12 mouse cellular contexts compared by ENCODE assay signal in the genomic region with DNA sequence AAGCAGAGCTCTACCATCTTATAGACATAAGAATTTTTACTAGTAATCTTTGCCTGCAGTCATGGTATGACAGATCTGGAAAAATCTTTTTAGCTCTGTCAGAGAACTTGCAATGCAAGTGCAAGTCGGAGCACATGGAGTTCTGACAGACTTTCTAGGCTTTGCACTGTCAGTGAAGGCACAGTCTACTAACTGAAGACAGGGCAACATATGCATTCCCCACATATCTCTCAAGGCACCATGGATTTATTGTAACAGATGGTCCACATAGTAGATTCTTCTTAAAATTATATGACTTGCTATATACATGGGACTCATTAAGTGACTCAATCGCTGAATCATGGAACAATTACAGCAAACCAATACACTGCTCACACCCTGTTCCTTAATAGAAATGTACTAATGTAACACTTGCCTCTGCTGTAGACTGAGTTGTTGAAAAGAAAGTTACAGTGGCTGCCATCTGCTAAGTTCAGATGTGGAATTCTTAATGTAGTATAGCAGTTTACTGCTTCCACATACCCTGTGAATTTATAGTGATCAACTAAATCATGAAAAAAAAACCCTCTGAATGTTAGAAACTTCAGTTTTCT.
"Had no signal": no experiment of that assay in that cellular context is flagged by ENCODE, and none has a peak within 500 bp of the region (broad histone marks: within the 10 kb centered on the region; RNA-seq: fewer than 3 reads in every experiment).

No protein-coding gene starts in this region.

- H3K9ac ChIP-seq: limb, embryonic 12.5 days; liver, embryonic 14.5 days; midbrain, embryonic 12.5 days; neural tube, embryonic 13.5 days had no signal

- H3K4me1 ChIP-seq: limb, embryonic 12.5 days; midbrain, embryonic 12.5 days had no signal

- ATAC-seq: midbrain, embryonic 16.5 days had no signal

- H3K27me3 ChIP-seq: limb, embryonic 12.5 days; midbrain, embryonic 12.5 days; neural tube, embryonic 13.5 days had no signal

- H3K4me3 ChIP-seq: limb, embryonic 12.5 days; midbrain, embryonic 12.5 days; neural tube, embryonic 13.5 days had no signal

- DNase-seq: kidney, postnatal 36 days; lung, adult 18-20 months; retina, postnatal 1 day; right cerebral cortex, postnatal 4 days; spleen, adult 18-20 months; thymus, adult 2 months; thymus, postnatal 25 days had no signal

- H3K4me2 ChIP-seq: limb, embryonic 12.5 days; midbrain, embryonic 12.5 days; neural tube, embryonic 13.5 days had no signal

- H3K36me3 ChIP-seq: limb, embryonic 12.5 days; midbrain, embryonic 12.5 days; neural tube, embryonic 13.5 days had no signal

- H3K27ac ChIP-seq: limb, embryonic 12.5 days; liver, embryonic 14.5 days; midbrain, embryonic 12.5 days; neural tube, embryonic 13.5 days had no signal

- H3K9me3 ChIP-seq: limb, embryonic 12.5 days; midbrain, embryonic 12.5 days had no signal
